Mouse (Mus musculus) stomach, postnatal 0 days (tissue): ENCODE measurements at regions not wholly inside any gene's neighbourhood (a gene's known extent, or its start where the extent isn't known, plus 50 kb on each side); places are given as distances from the start of the nearest gene placed in this dataset.

Source experiments
- ATAC-seq: fragments of 200-750 bp; cut with Nextera tagmentation; 2 replicates; pipeline ENCODE4 v1.8.0; 2017; ENCODE audit not compliant: low FRiP score, low TSS enrichment
- DNase-seq: peaks from one replicate; pipeline ENCODE4 v3.0.0-alpha.2; 2016; ENCODE audit warnings: low spot score
- H3K27ac ChIP-seq: fragments of 300-500 bp; sonication (generic); replicated peaks from 2 replicates; pipeline ENCODE4 v1.5.1; 2014; ENCODE audit warnings: mild to moderate bottlenecking, control low read depth
- H3K27me3 ChIP-seq: fragments of 300-500 bp; sonication (generic); 2 replicates; pipeline ENCODE4 v1.6.1; 2014; ENCODE audit warnings: low read length; ENCODE audit not compliant: control insufficient read depth, insufficient read depth
- H3K36me3 ChIP-seq: fragments of 300-500 bp; sonication (generic); 2 replicates; pipeline ENCODE4 v1.6.1; 2014; ENCODE audit warnings: low read length, mixed read lengths; ENCODE audit not compliant: control insufficient read depth, insufficient read depth
- H3K4me1 ChIP-seq: fragments of 300-500 bp; sonication (generic); replicated peaks from 2 replicates; pipeline ENCODE4 v1.6.1; 2014; ENCODE audit warnings: antibody characterized with exemption; ENCODE audit not compliant: control insufficient read depth, insufficient read depth
- H3K4me2 ChIP-seq: fragments of 300-500 bp; sonication (generic); replicated peaks from 2 replicates; pipeline ENCODE4 v1.6.1; 2014; ENCODE audit warnings: low read depth, mild to moderate bottlenecking, control low read depth, moderate library complexity
- H3K4me3 ChIP-seq: fragments of 300-500 bp; sonication (generic); 2 replicates; pipeline ENCODE4 v1.5.1; 2014; ENCODE audit warnings: low read depth, low read length, control low read depth
- H3K9ac ChIP-seq: fragments of 300-500 bp; sonication (generic); 2 replicates; pipeline ENCODE4 v1.6.1; 2014; ENCODE audit warnings: mild to moderate bottlenecking, low read length, control low read depth, mixed read lengths
- H3K9me3 ChIP-seq: fragments of 300-500 bp; sonication (generic); 2 replicates; pipeline ENCODE4 v1.6.1; 2016; ENCODE audit warnings: low read length; ENCODE audit not compliant: control insufficient read depth
- CTCF ChIP-seq: IDR thresholded peaks from 2 replicates; pipeline ENCODE4 v1.5.1; 2016; ENCODE audit warnings: antibody characterized with exemption, low read depth, mild to moderate bottlenecking, moderate library complexity
- EP300 ChIP-seq: optimal IDR thresholded peaks from 2 replicates; pipeline ENCODE3; 2016; ENCODE audit warnings: antibody characterized with exemption
- WGBS: fragments of 180-500 bp; shearing (Covaris S2); extraction: QIAGEN DNeasy Blood & Tissue Kit; methylation state at CpG from one replicate; pipeline ENCODE4 v1.1.7; 2014; 5-methylcytosine and 5-hydroxymethylcytosine counted together

- WGBS, result 65% methylated on average over 11 of the region's 11 CpGs
- no peak for TF ChIP-seq CTCF
- no peak for TF ChIP-seq EP300
- H3K4me3 ChIP-seq, result no peak overlapping the region
- H3K4me2 ChIP-seq, result no peak overlapping the region
- DNase-seq (no peak), ATAC-seq (no peak)
- no peaks in the 10 kb centered on the region for H3K9me3 ChIP-seq
- no peaks in the 10 kb centered on the region for H3K4me1 ChIP-seq
- no peak overlapping the region for H3K9ac ChIP-seq
- no peaks in the 10 kb centered on the region for H3K36me3 ChIP-seq
- no peak overlapping the region for H3K27ac ChIP-seq
- no peaks in the 10 kb centered on the region for H3K27me3 ChIP-seq
These were observed 54.5 kb upstream of the Lta4h start for GRCm38 (mm10) chr10:93398531-93399320.

GRCm38 (mm10) chr10:93402689-93403509, 50.3 kb upstream of the Lta4h start:
- WGBS, result 53% methylated on average over 5 of the region's 5 CpGs
- H3K27ac ChIP-seq, result no peak overlapping the region
- no peak for DNase-seq

More at GRCm38 (mm10) chr10:93402689-93403509, 50.3 kb upstream of the Lta4h start:
- ATAC-seq, result no peak
- no peak for TF ChIP-seq EP300
- TF ChIP-seq CTCF, result no peak
- Histone ChIP-seq H3K4me2 (no peak overlapping the region), H3K9me3 (no peaks in the 10 kb centered on the region), H3K27me3 (no peaks in the 10 kb centered on the region), H3K4me1 (no peaks in the 10 kb centered on the region), H3K4me3 (no peak overlapping the region), H3K9ac (no peak overlapping the region), H3K36me3 (no peaks in the 10 kb centered on the region)
